33 mouse cellular contexts compared by ENCODE assay signal in genomic region chr16:83063423-83063822, GRCm38 (mm10).
"Had no signal": no experiment of that assay in that cellular context is flagged by ENCODE, and none has a peak within 500 bp of the region (broad histone marks: within the 10 kb centered on the region; RNA-seq: fewer than 3 reads in every experiment).

No protein-coding gene starts in this region.

- H3K27ac ChIP-seq: heart, embryonic 13.5 days; heart, embryonic 15.5 days; hindbrain, embryonic 10.5 days; hindbrain, embryonic 12.5 days; hindbrain, embryonic 13.5 days; hindbrain, embryonic 14.5 days; hindbrain, embryonic 15.5 days; hindbrain, postnatal 0 days; intestine, embryonic 15.5 days; kidney, embryonic 15.5 days; kidney, postnatal 0 days; layer of hippocampus, adult 2 months; left cerebral cortex, adult 2 months had no signal

- H3K9me3 ChIP-seq: heart, embryonic 13.5 days; heart, embryonic 15.5 days; hindbrain, embryonic 10.5 days; hindbrain, embryonic 12.5 days; hindbrain, embryonic 13.5 days; hindbrain, embryonic 15.5 days; intestine, embryonic 15.5 days; kidney, embryonic 15.5 days had no signal

- H3K27me3 ChIP-seq: heart, embryonic 13.5 days; heart, embryonic 15.5 days; hindbrain, embryonic 12.5 days; hindbrain, embryonic 13.5 days; hindbrain, embryonic 15.5 days; intestine, embryonic 15.5 days; kidney, embryonic 15.5 days had no signal

- H3K4me3 ChIP-seq: heart, embryonic 13.5 days; heart, embryonic 15.5 days; hindbrain, embryonic 10.5 days; hindbrain, embryonic 12.5 days; hindbrain, embryonic 13.5 days; hindbrain, embryonic 15.5 days; intestine, embryonic 15.5 days; kidney, embryonic 15.5 days; layer of hippocampus, adult 2 months; left cerebral cortex, adult 2 months had no signal

- H3K4me1 ChIP-seq: heart, embryonic 13.5 days; heart, embryonic 15.5 days; hindbrain, embryonic 10.5 days; hindbrain, embryonic 12.5 days; hindbrain, embryonic 13.5 days; hindbrain, embryonic 15.5 days; intestine, embryonic 15.5 days; kidney, embryonic 15.5 days had no signal

- H3K9ac ChIP-seq: heart, embryonic 13.5 days; heart, embryonic 15.5 days; hindbrain, embryonic 12.5 days; hindbrain, embryonic 13.5 days; hindbrain, embryonic 14.5 days; hindbrain, embryonic 15.5 days; intestine, embryonic 15.5 days; kidney, embryonic 15.5 days had no signal

- H3K4me2 ChIP-seq: heart, embryonic 13.5 days; heart, embryonic 15.5 days; hindbrain, embryonic 12.5 days; hindbrain, embryonic 13.5 days; hindbrain, embryonic 14.5 days; hindbrain, embryonic 15.5 days; intestine, embryonic 15.5 days; kidney, embryonic 15.5 days had no signal

- ATAC-seq: hindbrain, embryonic 16.5 days; hindbrain, postnatal 0 days; inflammation-experienced regulatory T-cells, adult 6 months; intestine, embryonic 15.5 days; intestine, embryonic 16.5 days; intestine, postnatal 0 days had no signal

- DNase-seq: heart, postnatal 10 days; heart, postnatal 14 days; heart, postnatal 36 days; heart, postnatal 4 days; kidney, adult 11 months; kidney, adult 18-20 months; kidney, adult 2 months; kidney, adult 8-10 months; kidney, adult 9 months; kidney, postnatal 10 days; kidney, postnatal 14 days; kidney, postnatal 25 days; kidney, postnatal 36 days; kidney, postnatal 4 days; layer of hippocampus, adult 9-11 months; layer of hippocampus, postnatal 36 days had no signal

- H3K36me3 ChIP-seq: heart, embryonic 13.5 days; heart, embryonic 15.5 days; hindbrain, embryonic 10.5 days; hindbrain, embryonic 12.5 days; hindbrain, embryonic 13.5 days; hindbrain, embryonic 15.5 days; intestine, embryonic 15.5 days; kidney, embryonic 15.5 days had no signal
